Mouse (Mus musculus) adrenal gland, postnatal 0 days (tissue): ENCODE measurements around the gene Nop10. TPM values are rescaled to one million over a fixed set of nuclear protein-coding genes. Genes with fewer than 3 reads are reported as not detected.

Source experiments
- polyA plus RNA-seq: library from polyadenylated mRNA; unstranded; fragments of >200 nt; fragmentation: Nextera tagmentation; extraction: Ambion mirVana; gene quantifications from 2 replicates; pipeline ENCODE4 v1.2.1, GENCODE M21; 2015

Nop10 gene
- polyA plus RNA-seq = 337 and 398 TPM in 2 replicates

GRCm38 (mm10) chr2:112261748-112262653, at the start of gene Nop10:
Gene Nop10 (plus strand): TSS chr2:112261926.

GRCm38 (mm10) chr2:112239212-112239934, 22.4 kb upstream of the Nop10 start, which contains the start of gene Lpcat4:
Gene Lpcat4 (plus strand): TSS chr2:112239468.

GRCm38 (mm10) chr2:112259241-112259962, 2.3 kb upstream of the Nop10 start, which contains the start of gene Nutm1:
Gene Nutm1 (minus strand): TSS chr2:112259291.

GRCm38 (mm10) chr2:112265448-112266241, 3.9 kb downstream of the Nop10 start, which contains the start of gene Slc12a6:
Gene Slc12a6 (plus strand): TSS chr2:112265825.

GRCm38 (mm10) chr2:112266242-112266592, 4.5 kb downstream of the Nop10 start, which contains the start of gene Gm21985:
Gene Gm21985 (plus strand): TSS chr2:112266314.

Other genes with a start within 250 kb of the Nop10 start
- not detected in 2 replicates for gene Olfr1310, start 249.2 kb upstream of the Nop10 start, polyA plus RNA-seq
- not detected in 2 replicates for gene Olfr1311, start 237.5 kb upstream of the Nop10 start, polyA plus RNA-seq
- gene Olfr1312, start 211.7 kb upstream of the Nop10 start, polyA plus RNA-seq = not detected in 2 replicates
- gene Olfr1313, start 184.1 kb upstream of the Nop10 start, polyA plus RNA-seq = not detected in 2 replicates
- not detected in 2 replicates for gene Olfr1314, start 165.1 kb upstream of the Nop10 start, polyA plus RNA-seq
- gene Olfr1315-ps1, start 146.5 kb upstream of the Nop10 start, polyA plus RNA-seq = not detected in 2 replicates
- not detected in 2 replicates for gene Olfr1316, start 126.9 kb upstream of the Nop10 start, polyA plus RNA-seq
- gene Olfr1317, start 121.6 kb upstream of the Nop10 start, polyA plus RNA-seq = not detected in 2 replicates
- gene Olfr1318, start 107.7 kb upstream of the Nop10 start, polyA plus RNA-seq = 0.03 TPM in 1 of 2 replicates, not detected in the other
- 6.7 and 9.5 TPM in 2 replicates for gene Lpcat4, start 22.5 kb upstream of the Nop10 start, polyA plus RNA-seq
- 0.05 TPM in 1 of 2 replicates, not detected in the other for gene Nutm1, start 2.6 kb upstream of the Nop10 start, polyA plus RNA-seq
- gene Slc12a6, start 3.9 kb downstream of the Nop10 start, polyA plus RNA-seq = 8.2 and 9.0 TPM in 2 replicates
- not detected in 2 replicates for gene Gm21985, start 4.4 kb downstream of the Nop10 start, polyA plus RNA-seq
- 143 and 157 TPM in 2 replicates for gene Emc4, start 106.1 kb downstream of the Nop10 start, polyA plus RNA-seq
- gene Katnbl1, start 117.3 kb downstream of the Nop10 start, polyA plus RNA-seq = 24.0 and 25.0 TPM in 2 replicates
- 37.8 and 41.9 TPM in 2 replicates for gene Emc7, start 193.1 kb downstream of the Nop10 start, polyA plus RNA-seq
- 0.25 and 0.26 TPM in 2 replicates for gene Chrm5, start 218.8 kb downstream of the Nop10 start, polyA plus RNA-seq
- 4.7 and 5.5 TPM in 2 replicates for gene Aven, start 231.0 kb downstream of the Nop10 start, polyA plus RNA-seq